ENCODE assay signal across 21 mouse cellular contexts in genomic region chr4:45744849-45745407, GRCm38 (mm10).
"Had no signal": no experiment of that assay in that cellular context is flagged by ENCODE, and none has a peak within 500 bp of the region (broad histone marks: within the 10 kb centered on the region; RNA-seq: fewer than 3 reads in every experiment).

No protein-coding gene starts in this region.

- H3K27me3 ChIP-seq: midbrain, embryonic 15.5 days had no signal

- H3K4me3 ChIP-seq: layer of hippocampus, adult 2 months; limb, embryonic 10.5 days; limb, embryonic 13.5 days; midbrain, embryonic 12.5 days; midbrain, embryonic 15.5 days; neural tube, embryonic 13.5 days had no signal

- H3K4me2 ChIP-seq: limb, embryonic 13.5 days; lung, embryonic 14.5 days; midbrain, embryonic 12.5 days; midbrain, embryonic 15.5 days; neural tube, embryonic 13.5 days had no signal

- DNase-seq: kidney, adult 18-20 months; kidney, adult 9 months; kidney, postnatal 14 days; kidney, postnatal 4 days; layer of hippocampus, adult 9-11 months; lung, embryonic 14.5 days; retina, postnatal 1 day; right cerebral cortex, postnatal 25 days; spleen, adult 18-20 months; thymus, adult 2 months; thymus, postnatal 14 days; thymus, postnatal 4 days had no signal

- H3K36me3 ChIP-seq: limb, embryonic 10.5 days; limb, embryonic 13.5 days; midbrain, embryonic 12.5 days; midbrain, embryonic 15.5 days; neural tube, embryonic 13.5 days had no signal

- H3K27ac ChIP-seq: layer of hippocampus, adult 2 months; limb, embryonic 10.5 days; limb, embryonic 13.5 days; macrophage; midbrain, embryonic 12.5 days; midbrain, embryonic 15.5 days; neural tube, embryonic 13.5 days had no signal

- H3K9me3 ChIP-seq: limb, embryonic 10.5 days; limb, embryonic 13.5 days; midbrain, embryonic 12.5 days; midbrain, embryonic 15.5 days; neural tube, embryonic 13.5 days had no signal

- ATAC-seq: intestine, embryonic 16.5 days; lung, postnatal 0 days; midbrain, embryonic 15.5 days had no signal

- H3K9ac ChIP-seq: limb, embryonic 13.5 days; lung, embryonic 14.5 days; midbrain, embryonic 12.5 days; midbrain, embryonic 15.5 days; neural tube, embryonic 13.5 days had no signal

- H3K4me1 ChIP-seq: limb, embryonic 10.5 days; midbrain, embryonic 12.5 days; midbrain, embryonic 15.5 days; neural tube, embryonic 13.5 days had no signal
